Mouse (Mus musculus) mature B cell (primary cell): ENCODE data around the gene Adamts5.

Experiments used
- in situ Hi-C: fragments of 300-500 bp; cut with MboI; formaldehyde crosslinking; loops from 2 replicates; pipeline ENCODE4 v1.14.3; 2019

The Adamts5 gene

DNA sequence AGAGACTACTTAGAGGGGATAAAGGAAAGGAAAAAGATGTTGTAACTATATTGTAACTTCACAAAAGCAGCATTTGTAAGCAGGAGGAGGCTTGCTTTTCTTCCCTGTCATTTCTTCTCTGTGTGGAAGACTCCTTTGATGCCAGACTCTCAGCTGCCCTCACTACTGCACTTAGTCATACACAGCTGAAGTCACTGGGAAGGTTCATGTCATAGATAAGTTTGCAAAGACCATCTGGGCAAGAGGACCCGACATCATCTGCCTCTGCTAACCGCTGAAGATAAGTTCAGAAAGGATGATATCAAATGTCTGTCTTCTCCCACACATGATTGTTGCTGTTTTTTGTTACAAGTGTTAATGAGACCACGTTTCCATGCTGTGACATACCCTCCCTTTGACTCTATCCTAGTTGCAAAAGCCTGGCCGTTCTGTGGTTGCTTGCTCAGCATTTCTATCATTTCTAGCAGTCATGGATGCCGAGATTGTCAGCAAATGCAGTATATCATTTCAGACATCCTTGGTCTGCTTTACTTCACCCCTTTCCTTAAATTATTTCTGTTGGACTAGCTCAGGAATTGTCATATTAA, 79.2 kb downstream of the Adamts5 start:
- in situ Hi-C loops = no loop called here

DNA sequence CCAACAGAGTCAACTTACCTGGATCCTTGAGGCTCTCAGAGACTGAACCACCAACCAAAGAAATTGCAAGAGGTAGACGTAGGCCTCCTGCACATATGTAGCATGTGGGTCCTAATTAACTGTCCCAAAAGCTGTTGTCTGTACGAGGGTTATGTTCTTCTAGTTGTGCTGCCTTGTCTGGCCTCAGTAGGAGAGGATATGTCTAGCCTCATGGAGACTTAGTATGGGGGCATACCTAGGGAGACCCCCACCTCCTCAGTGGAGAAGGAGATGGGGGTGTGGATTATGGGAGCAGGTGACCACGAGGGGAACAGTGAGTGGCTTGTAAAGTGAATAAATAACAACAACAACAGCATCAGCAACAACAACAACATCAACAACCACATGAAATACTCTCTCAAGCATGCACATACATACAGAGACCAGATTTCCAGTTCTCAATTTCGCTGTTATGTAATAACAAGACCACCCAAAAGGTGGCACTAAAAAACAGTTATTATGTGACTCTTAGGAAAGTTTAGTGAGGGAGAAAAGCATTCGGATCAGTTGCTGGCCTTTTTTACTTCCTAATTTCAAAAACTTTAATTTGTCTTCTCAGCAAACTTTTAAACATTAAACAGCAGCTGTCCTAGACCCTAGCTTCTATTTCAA, 81.7 kb downstream of the Adamts5 start:
- in situ Hi-C loops = no loop called here

DNA sequence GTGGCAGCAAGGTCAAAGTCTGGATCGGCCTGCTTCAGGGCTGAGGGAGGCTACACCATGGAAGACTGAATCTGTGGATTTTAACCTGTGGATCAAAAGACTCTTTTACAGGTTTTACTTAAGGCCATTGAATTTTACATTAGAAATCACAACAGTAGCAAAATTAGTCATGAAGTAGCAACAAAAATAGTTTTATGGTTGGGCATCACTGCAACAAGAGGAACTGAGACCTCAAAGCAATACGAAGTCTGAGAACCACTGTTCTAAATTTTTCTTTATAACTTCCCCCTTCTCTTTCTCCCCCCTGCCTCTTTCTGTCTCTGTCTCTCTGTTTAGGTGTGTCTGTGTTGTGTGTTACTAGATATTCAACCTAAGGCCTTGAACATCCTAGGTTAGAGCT, 87.5 kb downstream of the Adamts5 start:
- in situ Hi-C loops = no loop called here

DNA sequence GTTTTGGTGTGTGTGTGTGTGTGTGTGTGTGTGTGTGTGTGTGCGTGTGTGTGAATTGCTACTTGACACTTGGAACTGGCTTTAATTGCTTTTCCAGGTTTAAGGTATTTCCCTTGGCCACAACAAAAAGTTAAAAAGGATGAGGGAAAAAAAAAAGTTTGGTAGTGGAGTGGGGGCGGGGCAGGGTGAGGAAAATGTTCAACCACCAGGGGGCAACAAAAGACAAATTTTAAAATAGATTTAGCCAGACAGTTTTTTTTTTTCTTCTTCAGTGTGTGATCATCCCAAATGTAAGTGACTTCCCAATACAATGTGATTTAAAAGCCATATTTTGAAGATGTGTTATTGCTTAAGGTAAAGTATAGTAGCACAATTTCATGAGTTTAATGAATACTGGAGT, 94.0 kb downstream of the Adamts5 start:
- in situ Hi-C loops = no loop called here

DNA sequence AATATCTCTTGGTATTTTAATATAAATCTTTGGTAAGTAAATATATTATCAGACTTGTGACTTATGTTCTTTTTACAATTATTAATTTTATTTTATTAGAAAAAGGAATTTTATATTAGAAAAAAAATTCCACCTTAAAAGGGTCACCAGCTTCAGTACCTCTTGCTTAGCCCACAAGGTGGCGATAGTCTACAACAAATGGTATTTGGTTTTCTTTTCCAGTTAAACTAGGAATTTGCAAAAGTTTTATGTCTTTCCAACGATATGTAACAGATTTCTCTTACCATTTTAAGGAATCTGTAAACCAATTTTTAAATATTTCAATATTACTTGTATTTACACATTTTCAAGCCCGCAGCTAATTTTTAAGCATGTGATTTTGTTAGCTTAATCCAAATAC, 94.6 kb downstream of the Adamts5 start:
- in situ Hi-C loops = no loop called here
